Mouse (Mus musculus) liver, adult 2 months (tissue): ENCODE measurements at regions not wholly inside any gene's neighbourhood (a gene's known extent, or its start where the extent isn't known, plus 50 kb on each side); places are given as distances from the start of the nearest gene placed in this dataset.

Experiments used
- CTCF ChIP-seq: fragments of 200-500 bp; IDR thresholded peaks from 2 replicates; pipeline ENCODE4 v1.5.1; 2011; ENCODE audit warnings: low read depth, low read length, control low read depth
- POLR2A ChIP-seq: fragments of 200-500 bp; IDR thresholded peaks from 2 replicates; pipeline ENCODE4 v1.6.1; 2011; ENCODE audit warnings: low read length, control low read depth; ENCODE audit not compliant: insufficient read depth; ENCODE audit errors: extremely low read depth

DNA sequence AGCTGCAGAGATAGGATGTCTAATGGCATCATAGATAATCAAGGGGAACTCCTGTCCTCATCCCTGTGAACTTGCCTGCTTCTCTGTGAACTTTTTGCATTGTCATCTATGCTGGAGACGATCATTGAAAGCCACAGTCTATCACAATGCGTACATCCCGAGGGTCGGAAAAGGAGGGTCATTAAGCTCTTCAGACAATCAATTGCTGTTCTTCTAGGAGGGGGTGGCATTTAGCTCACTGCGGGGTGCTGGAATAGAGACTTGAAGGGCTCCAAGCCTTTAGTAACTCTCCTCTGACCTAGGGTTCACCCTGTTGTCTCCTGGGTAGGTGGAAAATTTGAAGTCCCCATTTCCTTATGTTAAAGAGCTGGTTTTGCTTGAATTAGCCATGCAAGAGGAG, 251.7 kb upstream of the Nr2f2 start:
- TF ChIP-seq CTCF: no peak
- no peak for TF ChIP-seq POLR2A
